Comparison of ENCODE assay signal across 33 mouse cellular contexts in genomic region chr16:34601954-34602353, GRCm38 (mm10). TPM values are rescaled to one million over a fixed set of nuclear protein-coding genes. Genes with fewer than 3 reads are reported as not detected.
DNase-seq lines count a peak whose midpoint lies in the region; ATAC-seq lines count a peak whose summit lies in the region.
"Had no signal": no experiment of that assay in that cellular context is flagged by ENCODE, and none has a peak within 500 bp of the region (broad histone marks: within the 10 kb centered on the region; RNA-seq: fewer than 3 reads in every experiment).

No protein-coding gene starts in this region.

- no peak overlapping the region for H3K4me3 ChIP-seq in heart, embryonic 12.5 days
- H3K4me3 ChIP-seq: embryonic facial prominence, embryonic 13.5 days; forebrain, embryonic 10.5 days; forebrain, embryonic 13.5 days had no signal

- no peaks in the 10 kb centered on the region for H3K36me3 ChIP-seq in heart, embryonic 12.5 days
- H3K36me3 ChIP-seq: embryonic facial prominence, embryonic 13.5 days; forebrain, embryonic 10.5 days had no signal

- H3K4me1 ChIP-seq in heart, embryonic 12.5 days (replicated peaks), result no peaks in the 10 kb centered on the region; the same call in 1 of the 2 replicates
- H3K4me1 ChIP-seq: forebrain, embryonic 10.5 days; forebrain, embryonic 13.5 days had no signal

- DNase-seq in embryo, embryonic 10.5 days (ENCODE audit: low spot score), result peak; percentile 14
- DNase-seq in embryo, embryonic 10 days (ENCODE audit: low spot score), result no peak
- peak; percentile 9 to 13 for DNase-seq in heart, adult 18-20 months
- peak; percentile 30 for DNase-seq in 3134 (ENCODE audit: extremely low read depth, insufficient read length, low spot score)
- DNase-seq in fibroblast of lung, adult 2 months (ENCODE audit: low read depth), result peak; percentile 67
- DNase-seq in lung, postnatal 4 days, result no peak
- no peak for DNase-seq in right cerebral cortex, postnatal 36 days (ENCODE audit: low spot score in 2 of 2)
- DNase-seq: adrenal gland, adult 2 months; adrenal gland, postnatal 14 days; cerebellum, adult 11 months; cerebellum, adult 2 months; cerebellum, adult 9-11 months; cerebellum, postnatal 36 days; gastrocnemius, postnatal 10 days; gastrocnemius, postnatal 36 days; heart, postnatal 4 days; kidney, adult 18-20 months had no signal

- no peak for ATAC-seq in heart, embryonic 12.5 days (ENCODE audit: insufficient number of reproducible peaks, low FRiP score)
- ATAC-seq: CD4-positive, CD25-positive, alpha-beta regulatory T cell, adult 4 months; forebrain, embryonic 13.5 days; forebrain, embryonic 16.5 days; hindbrain, postnatal 0 days; inflammation-experienced regulatory T-cells, adult 6 months; intestine, embryonic 16.5 days had no signal

- 55% methylated on average over 4 of the region's 4 CpGs for WGBS in heart, embryonic 12.5 days

- H3K27me3 ChIP-seq in heart, embryonic 12.5 days (replicated peaks), result no peaks in the 10 kb centered on the region
- H3K27me3 ChIP-seq: embryonic facial prominence, embryonic 13.5 days; forebrain, embryonic 13.5 days had no signal

- no peak overlapping the region for H3K27ac ChIP-seq in heart, embryonic 12.5 days (ENCODE audit: poor library complexity, severe bottlenecking)
- H3K27ac ChIP-seq: embryonic facial prominence, embryonic 13.5 days; forebrain, embryonic 10.5 days; forebrain, embryonic 13.5 days; hindbrain, embryonic 14.5 days; hindbrain, postnatal 0 days had no signal

- H3K4me2 ChIP-seq in heart, embryonic 12.5 days, result no peak overlapping the region
- H3K4me2 ChIP-seq: embryonic facial prominence, embryonic 13.5 days; forebrain, embryonic 13.5 days; hindbrain, embryonic 14.5 days had no signal

- no peaks in the 10 kb centered on the region for H3K9me3 ChIP-seq in heart, embryonic 12.5 days (replicated peaks)
- H3K9me3 ChIP-seq: forebrain, embryonic 10.5 days; forebrain, embryonic 13.5 days had no signal

- no peak overlapping the region for H3K9ac ChIP-seq in heart, embryonic 12.5 days
- H3K9ac ChIP-seq: embryonic facial prominence, embryonic 13.5 days; forebrain, embryonic 13.5 days; hindbrain, embryonic 14.5 days had no signal

RNA-seq across cellular contexts. Expression of gene Kalrn, which starts 28.6 kb away (rescaled TPM):
- 10 to 100 TPM; 20.9 to 21.2 TPM for total RNA-seq in heart, adult 18-20 months (2021)
- 29.3 and 30.5 TPM in 2 replicates for polyA plus RNA-seq in heart, embryonic 12.5 days (2016; fragmentation: Nextera tagmentation; extraction: Ambion mirVana)

RNA-seq across cellular contexts. Expression of gene Ropn1, which starts 47.8 kb away (rescaled TPM):
- total RNA-seq in heart, adult 18-20 months (2021), result not detected
- polyA plus RNA-seq in heart, embryonic 12.5 days (2016; fragmentation: Nextera tagmentation; extraction: Ambion mirVana), result 0.58 and 0.73 TPM in 2 replicates
- total RNA-seq: adrenal gland, adult 2 months; adrenal gland, postnatal 14 days; adrenal gland, postnatal 4 days; gastrocnemius, adult 18-20 months; gastrocnemius, postnatal 10 days; gastrocnemius, postnatal 36 days; granulocyte monocyte progenitor cell, adult 5-6 weeks; hindbrain, postnatal 0 days; MEL had no signal
- polyA plus RNA-seq: adrenal gland, adult 2 months; C2C12; CD4-positive, CD25-positive, alpha-beta regulatory T cell, adult 4 months; embryonic facial prominence, embryonic 13.5 days; forebrain, embryonic 10.5 days; forebrain, embryonic 13.5 days; forebrain, embryonic 16.5 days; hindbrain, embryonic 11.5 days; inflammation-experienced regulatory T-cells, adult 6 months; intestine, embryonic 16.5 days had no signal

Comparison
In these comparisons a context has a peak if more than half of its experiments do, and no peak if none do; other contexts are left out.
1. DNase-seq: peak in embryo, embryonic 10.5 days (single experiment), heart, adult 18-20 months (2 of 2), 3134 (single experiment) and fibroblast of lung, adult 2 months (single experiment); none in embryo, embryonic 10 days (single experiment), lung, postnatal 4 days (0 of 2) and right cerebral cortex, postnatal 36 days (0 of 2).